Mouse (Mus musculus) C2C12 (cell line): ENCODE data around the gene Gtf3c1.

ENCODE experiments used
- CEBPB ChIP-seq: IDR thresholded peaks from one replicate; pipeline ENCODE4 v1.6.1; 2011; ENCODE audit warnings: low read depth, mild to moderate bottlenecking, control low read depth, moderate library complexity
- CTCF ChIP-seq: IDR thresholded peaks from one replicate; pipeline ENCODE4 v1.5.1; 2011; ENCODE audit not compliant: control insufficient read depth, insufficient read depth, insufficient read length
- FOSL1 ChIP-seq: IDR thresholded peaks from one replicate; pipeline ENCODE4 v1.8.0; 2011; ENCODE audit warnings: mild to moderate bottlenecking, low read length; ENCODE audit not compliant: poor library complexity, insufficient read depth, severe bottlenecking
- MYOD1 ChIP-seq: IDR thresholded peaks from one replicate; pipeline ENCODE4 v1.6.1; 2011; ENCODE audit warnings: low read depth; ENCODE audit not compliant: control insufficient read depth, insufficient read length
- MYOG ChIP-seq: IDR thresholded peaks from one replicate; pipeline ENCODE4 v1.6.1; 2011; ENCODE audit not compliant: control insufficient read depth, insufficient read length; ENCODE audit errors: extremely low read depth

DNA sequence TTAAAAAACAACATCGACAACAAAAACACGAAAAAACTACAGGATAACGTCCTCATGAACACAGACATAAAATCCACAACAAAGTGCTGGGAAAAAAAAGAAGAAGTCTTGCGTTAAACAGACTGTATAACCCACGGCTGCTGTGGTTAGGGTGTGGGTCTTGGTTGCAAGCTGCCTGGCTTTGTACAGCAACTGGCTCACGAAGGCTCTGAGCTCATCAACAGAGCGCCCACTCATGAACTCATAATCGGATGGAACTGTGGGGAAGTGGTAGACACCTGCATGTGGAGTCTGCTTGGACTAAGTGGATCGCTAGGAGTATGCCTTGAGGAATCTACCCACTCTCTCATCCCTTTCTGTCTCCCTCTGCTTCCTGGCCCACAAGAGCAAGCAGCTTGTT is 110.5 kb downstream of the Gtf3c1 start:
- no peak for TF ChIP-seq CTCF
- TF ChIP-seq FOSL1, result no peak
- no peak for TF ChIP-seq CEBPB
- TF ChIP-seq MYOG, result no peak
- no peak for TF ChIP-seq MYOD1
